Mouse (Mus musculus): ENCODE data around the gene Dnm2.
"Not testable (repeated sequence)": the region's sequence is repeated elsewhere in the genome, so short reads cannot be mapped to it uniquely, and the experiment has no call there.

Gene Dnm2

GRCm38 (mm10) chr9:21456930-21457634, 32.4 kb downstream of the Dnm2 start:
- no peak for DNase-seq (ENCODE audit: low spot score)

DNA sequence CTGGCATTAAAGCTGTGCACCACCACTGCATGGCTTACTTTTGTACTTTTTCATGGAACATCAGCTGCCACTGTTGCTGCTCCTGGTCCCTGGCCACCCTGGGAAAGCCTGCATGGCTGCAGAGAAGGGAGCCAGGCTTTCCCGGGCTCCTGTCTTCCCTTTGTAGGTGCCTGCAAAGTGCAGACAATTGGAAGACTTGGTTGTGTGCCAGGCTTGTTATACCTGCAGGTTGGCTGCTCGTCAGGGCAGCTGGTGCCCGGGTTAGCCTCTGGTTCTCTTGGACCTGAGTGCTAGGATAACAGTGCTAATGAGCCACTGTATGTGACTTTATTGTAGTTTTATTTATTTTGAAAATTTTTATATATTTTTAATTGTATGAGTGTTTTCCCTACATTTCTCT, 34.1 kb downstream of the Dnm2 start:
- no peak for DNase-seq (ENCODE audit: low spot score)

GRCm38 (mm10) chr9:21460400-21460940, 35.8 kb downstream of the Dnm2 start:
- DNase-seq (ENCODE audit: low spot score): no peak

DNA sequence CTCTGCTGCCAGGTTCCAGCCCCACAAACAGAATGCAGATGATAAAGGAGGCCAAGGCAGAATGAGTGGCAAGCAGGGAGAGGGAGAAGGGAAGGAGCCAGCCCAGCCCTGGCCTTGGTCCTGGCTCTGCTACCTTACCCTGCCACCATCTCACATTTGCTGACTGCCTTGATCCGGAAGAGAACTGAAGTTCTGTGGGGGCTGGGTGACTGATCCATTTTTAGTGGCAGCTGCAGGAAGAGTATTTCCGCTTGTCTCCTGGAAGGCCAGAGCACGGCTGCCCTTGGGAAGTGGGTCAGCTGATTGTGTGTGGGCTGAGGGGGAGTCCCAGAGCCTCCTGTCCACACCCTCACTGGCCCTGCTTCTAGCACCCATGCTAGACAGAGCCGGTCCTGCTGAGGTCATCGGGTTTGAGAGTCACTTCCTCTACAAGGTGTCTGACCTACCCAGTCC, 38.5 kb downstream of the Dnm2 start:
- DNase-seq (ENCODE audit: low spot score): peak; percentile 28

GRCm38 (mm10) chr9:21463766-21464564, 39.3 kb downstream of the Dnm2 start:
- peak; percentile 7 for DNase-seq (ENCODE audit: low spot score)

DNA sequence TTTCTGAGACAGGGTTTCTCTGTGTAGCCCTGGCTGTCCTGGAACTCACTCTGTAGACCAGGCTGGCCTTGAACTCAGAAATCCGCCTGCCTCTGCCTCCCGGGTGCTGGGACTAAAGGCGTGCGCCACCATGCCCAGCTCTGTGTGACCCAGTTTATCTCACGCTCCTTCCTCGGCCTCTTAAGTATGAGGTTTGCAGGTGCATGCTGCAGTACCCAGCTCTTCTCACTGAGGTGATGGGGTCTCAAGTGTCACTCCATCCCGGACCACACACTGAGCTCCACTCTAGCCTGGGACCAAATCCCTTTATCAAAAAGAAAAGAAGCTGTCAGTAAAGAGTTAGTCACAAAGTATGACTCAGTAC, 39.8 kb downstream of the Dnm2 start:
- not testable (repeated sequence) for DNase-seq (ENCODE audit: low spot score)

- peak; percentile 30 for DNase-seq (ENCODE audit: low spot score)
Measured at GRCm38 (mm10) chr9:21469032-21470024, 44.6 kb downstream of the Dnm2 start.

DNA sequence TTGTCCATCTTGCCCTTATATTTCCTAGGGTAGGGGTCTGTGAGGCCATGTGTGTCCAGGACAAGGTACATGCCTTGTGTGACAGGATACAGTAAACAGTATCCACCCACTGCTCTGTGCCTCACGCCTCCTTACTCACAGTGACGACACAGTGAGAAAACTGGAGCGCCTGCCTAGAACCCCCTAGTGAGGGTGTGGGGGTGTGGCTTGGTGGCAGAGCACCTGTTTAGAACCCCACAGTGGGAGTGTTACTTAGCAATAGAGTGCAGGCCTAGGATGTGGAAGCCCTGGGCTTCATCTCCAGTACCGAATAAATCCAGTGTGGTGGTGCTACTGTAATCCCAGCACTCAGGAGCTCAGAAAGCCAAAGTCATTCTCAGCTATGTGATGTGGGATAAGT, 48.2 kb downstream of the Dnm2 start:
- no peak for DNase-seq (ENCODE audit: low spot score)

GRCm38 (mm10) chr9:21477707-21478106, 53.0 kb downstream of the Dnm2 start:
- DNase-seq (ENCODE audit: low spot score): no peak

GRCm38 (mm10) chr9:21484065-21484464, 59.4 kb downstream of the Dnm2 start:
- no peak for DNase-seq (ENCODE audit: low spot score)

GRCm38 (mm10) chr9:21488246-21488645, 63.5 kb downstream of the Dnm2 start:
- DNase-seq (ENCODE audit: low spot score): not testable (repeated sequence)

- no peak for DNase-seq (ENCODE audit: low spot score)
Measured at GRCm38 (mm10) chr9:21490696-21491095, 66.0 kb downstream of the Dnm2 start.

DNA sequence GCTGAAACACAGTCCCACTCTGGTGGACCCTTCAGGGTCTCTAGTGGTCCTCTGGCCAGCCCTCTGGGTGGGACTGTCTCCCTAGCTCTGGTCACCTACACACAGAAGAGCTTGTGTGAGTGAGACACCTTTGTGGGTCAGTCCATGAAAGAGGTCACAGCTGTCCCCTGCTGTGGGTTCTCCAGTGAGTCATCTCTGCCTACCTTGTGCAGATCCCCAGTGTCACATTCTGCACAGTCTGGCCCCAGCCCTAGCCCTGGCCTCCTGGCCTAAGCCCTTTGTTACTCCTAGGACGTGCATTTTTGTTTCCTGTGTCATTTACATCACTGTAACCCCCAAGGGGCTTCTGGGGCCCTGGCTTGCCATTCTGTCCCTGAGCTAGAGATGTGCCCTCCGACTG, 69.2 kb downstream of the Dnm2 start:
- DNase-seq (ENCODE audit: low spot score): no peak

- DNase-seq (ENCODE audit: low spot score): peak; percentile 41
Measured at GRCm38 (mm10) chr9:21494726-21495125, 70.0 kb downstream of the Dnm2 start.

DNA sequence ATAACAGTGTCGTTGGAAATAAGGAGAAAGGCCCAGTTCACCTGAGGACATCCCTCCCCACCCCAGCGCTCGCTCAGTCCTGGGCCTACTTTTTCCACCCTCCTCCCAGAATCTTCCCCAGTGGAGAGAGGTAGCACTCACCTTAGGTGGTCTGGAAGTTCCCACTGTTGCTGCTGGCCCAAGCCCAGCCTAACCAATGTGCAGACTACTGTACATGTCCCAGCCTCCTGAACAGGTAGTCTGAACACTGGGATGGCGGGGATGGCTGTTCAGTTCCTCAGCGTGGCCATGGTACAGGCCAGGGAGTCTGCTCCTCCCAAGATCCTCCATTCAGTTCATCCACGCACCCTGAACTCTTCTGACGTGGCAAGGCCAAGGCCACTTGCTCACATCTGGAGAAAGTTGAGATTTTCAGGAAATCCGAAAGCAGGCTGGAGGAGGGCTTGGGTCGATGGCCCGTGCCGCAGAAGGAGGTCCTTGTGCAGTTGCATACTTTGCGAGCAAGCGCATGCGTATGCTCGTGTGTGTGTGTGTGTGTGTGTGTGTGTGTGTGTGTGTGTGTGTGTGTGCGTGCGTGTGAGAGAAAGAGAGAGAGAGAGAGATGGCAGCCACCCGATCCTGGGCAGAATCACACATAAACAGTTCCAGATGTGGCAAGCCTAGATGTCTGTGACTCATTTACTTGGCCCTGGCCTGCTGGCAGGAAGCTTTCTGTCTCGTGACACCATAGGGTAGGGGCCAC, 71.8 kb downstream of the Dnm2 start:
- peak; percentile 97 for DNase-seq (ENCODE audit: low spot score)

- peak; percentile 78 for DNase-seq (ENCODE audit: low spot score)
Measured at GRCm38 (mm10) chr9:21497050-21497542, 72.4 kb downstream of the Dnm2 start.

DNA sequence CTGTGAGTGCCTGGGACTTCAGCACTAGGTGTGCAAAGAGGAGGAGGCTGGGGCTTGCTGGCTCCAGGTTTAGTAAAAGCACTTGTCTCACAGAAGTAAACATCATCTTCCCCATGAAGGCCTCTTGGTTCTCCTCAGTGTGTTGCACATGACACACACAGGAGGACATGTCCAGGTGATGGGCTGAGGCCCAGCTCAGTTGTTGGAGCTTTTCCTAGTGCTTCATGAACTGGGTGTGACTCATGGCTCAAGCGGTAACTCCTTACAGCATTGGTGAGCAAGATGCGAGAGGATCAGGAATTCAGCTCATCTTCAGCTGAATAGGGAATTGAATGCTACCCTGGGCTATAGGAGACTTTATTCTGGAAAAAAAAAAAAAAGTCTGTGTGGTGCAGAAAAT, 73.0 kb downstream of the Dnm2 start:
- peak; percentile 39 for DNase-seq (ENCODE audit: low spot score)

- DNase-seq (ENCODE audit: low spot score): no peak
Measured at GRCm38 (mm10) chr9:21498284-21498902, 73.7 kb downstream of the Dnm2 start.

GRCm38 (mm10) chr9:21503352-21503751, 78.6 kb downstream of the Dnm2 start:
- no peak for DNase-seq (ENCODE audit: low spot score)

DNA sequence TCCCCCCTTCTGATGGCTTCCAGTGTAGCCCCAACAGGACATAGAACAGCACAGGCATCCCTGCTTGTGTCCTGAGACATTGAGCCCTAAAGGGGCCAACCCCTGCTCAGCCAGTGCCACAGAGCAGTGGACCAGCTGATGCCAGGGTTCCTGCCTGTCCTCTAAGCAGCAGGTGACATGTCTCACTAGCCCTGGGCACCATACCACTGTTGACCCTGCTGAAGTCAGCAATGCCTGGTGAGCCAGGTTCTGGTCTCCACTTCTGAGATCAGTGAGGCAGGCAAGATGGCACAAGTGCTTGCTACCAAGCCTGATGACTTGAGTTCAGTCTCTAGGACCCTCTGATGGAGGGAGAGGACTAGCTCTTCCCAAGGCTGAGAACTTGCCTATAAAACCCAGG, 81.1 kb downstream of the Dnm2 start:
- DNase-seq (ENCODE audit: low spot score): no peak

Measured in adipocyte (in vitro differentiated cells).